Mouse (Mus musculus) bone marrow, adult 2 months (tissue): ENCODE measurements at regions not wholly inside any gene's neighbourhood (a gene's known extent, or its start where the extent isn't known, plus 50 kb on each side); places are given as distances from the start of the nearest gene placed in this dataset.

Source experiments
- CTCF ChIP-seq: fragments of 200-500 bp; IDR thresholded peaks from 2 replicates; pipeline ENCODE4 v1.5.1; 2011; ENCODE audit warnings: low read length, control low read depth; ENCODE audit not compliant: control insufficient read depth, insufficient read depth
- POLR2A ChIP-seq: fragments of 200-500 bp; IDR thresholded peaks from 2 replicates; pipeline ENCODE4 v1.6.1; 2011; ENCODE audit warnings: low read depth, mild to moderate bottlenecking, control low read depth, low read length, borderline replicate concordance; ENCODE audit not compliant: control insufficient read depth

- TF ChIP-seq CTCF (no peak), POLR2A (no peak)
Measured at GRCm38 (mm10) chr8:116043381-116043780, 335.8 kb upstream of the Maf start.
